ENCODE assay signal across 8 mouse cellular contexts in the genomic region with DNA sequence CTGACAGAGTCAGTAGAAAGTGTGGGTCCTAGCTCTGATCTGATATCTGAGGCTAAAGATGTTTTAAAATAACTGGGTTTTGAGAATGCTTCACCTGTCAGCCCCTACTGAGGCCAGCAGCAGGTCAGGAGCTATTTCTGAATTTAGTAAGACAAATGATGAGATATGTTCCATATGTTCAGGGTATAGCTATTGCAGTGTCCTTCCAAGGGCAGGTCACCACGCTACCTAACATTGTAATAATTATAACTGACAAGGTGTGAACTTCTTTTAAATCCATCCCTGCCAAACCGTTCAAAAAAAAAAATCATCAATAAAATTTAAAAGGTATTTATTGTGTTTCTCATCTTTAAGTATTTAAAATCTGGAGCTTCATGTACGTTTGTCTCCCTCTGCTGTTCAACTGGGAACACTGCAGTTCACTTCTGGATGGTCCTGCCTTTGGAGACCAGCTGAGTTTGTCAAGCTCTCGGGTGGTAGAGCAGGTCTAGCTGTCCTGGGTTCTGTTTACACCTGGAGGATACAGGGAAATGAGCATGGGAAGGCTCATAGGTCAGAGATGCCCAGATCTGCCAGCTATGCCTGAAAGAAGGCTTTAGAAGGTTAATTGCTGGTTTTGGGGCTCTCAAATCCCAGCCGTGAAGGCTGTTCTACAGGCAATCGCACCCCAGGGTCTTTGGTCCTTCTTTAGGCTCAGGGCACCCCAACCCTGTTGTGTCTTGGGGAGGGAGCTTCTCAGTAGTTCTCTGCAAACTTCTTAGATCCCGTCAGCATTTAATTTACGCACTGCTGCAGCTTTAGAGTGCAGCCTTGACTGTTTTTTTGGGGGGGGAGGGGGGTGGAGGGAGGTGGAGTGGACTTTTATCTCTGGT. TPM values are rescaled to one million over a fixed set of nuclear protein-coding genes. Genes with fewer than 3 reads are reported as not detected.
DNase-seq lines count a peak whose midpoint lies in the region; ATAC-seq and TF ChIP-seq lines count a peak whose summit lies in the region.

No protein-coding gene starts in this region.

- no peaks in the 10 kb centered on the region for H3K36me3 ChIP-seq in kidney, postnatal 0 days (ENCODE audit: insufficient read depth, low read length)

- H3K4me1 ChIP-seq in kidney, postnatal 0 days (replicated peaks; ENCODE audit: insufficient read depth, low read length): no peaks in the 10 kb centered on the region
- H3K4me1 ChIP-seq in olfactory bulb, adult 2 months (ENCODE audit: control insufficient read depth, insufficient read depth, low read length): no peaks in the 10 kb centered on the region

- no peak overlapping the region for H3K4me2 ChIP-seq in kidney, postnatal 0 days (ENCODE audit: low read length)

- H3K27me3 ChIP-seq in kidney, postnatal 0 days (ENCODE audit: insufficient read depth, low read length): no peaks in the 10 kb centered on the region

- no peaks in the 10 kb centered on the region for H3K9me3 ChIP-seq in kidney, postnatal 0 days (replicated peaks; ENCODE audit: low read length)

- no peak for ATAC-seq in kidney, postnatal 0 days (replicated peaks; ENCODE audit: low FRiP score, low read depth)

- DNase-seq in CD4-positive helper T cell, adult 2 months (ENCODE audit: low read depth, low spot score): peak; percentile 70
- DNase-seq in Muller cell, postnatal 12 days (ENCODE audit: inconsistent ontology term): peak; percentile 27
- DNase-seq in cerebellum, adult 9-10 months: peak; percentile 76
- peak; percentile 50 to 81 for DNase-seq in frontal cortex, adult 2 months (ENCODE audit: extremely low spot score in 1 of 2, low spot score in 1 of 2)
- DNase-seq in kidney, postnatal 0 days (ENCODE audit: low spot score): peak; percentile 79
- DNase-seq in lung, adult 18-20 months: peak; percentile 38 to 54
- DNase-seq in urinary bladder, postnatal 36 days (ENCODE audit: low spot score in 2 of 2): peak; percentile 24 to 41

- TF ChIP-seq POLR2A in olfactory bulb, adult 2 months (IDR thresholded peaks at IDR 0.05; ENCODE audit: insufficient read depth, low read depth, low read length): no peak

- no peak overlapping the region for H3K27ac ChIP-seq in kidney, postnatal 0 days
- no peak overlapping the region for H3K27ac ChIP-seq in olfactory bulb, adult 2 months (ENCODE audit: insufficient read depth, low read depth, low read length)

- WGBS in kidney, postnatal 0 days: 37% methylated on average over 8 of the region's 8 CpGs
- WGBS in olfactory bulb, adult 2 months: 42% methylated on average over 8 of the region's 8 CpGs

- peak; percentile 91 for TF ChIP-seq CTCF in kidney, postnatal 0 days (IDR thresholded peaks at IDR 0.05; ENCODE audit: low read depth)
- TF ChIP-seq CTCF in olfactory bulb, adult 2 months (IDR thresholded peaks at IDR 0.05; ENCODE audit: insufficient read depth, low read depth, low read length): peak; percentile 38

- no peak overlapping the region for H3K9ac ChIP-seq in kidney, postnatal 0 days (ENCODE audit: low read depth, low read length)

- no peak overlapping the region for H3K4me3 ChIP-seq in kidney, postnatal 0 days (replicated peaks; ENCODE audit: low read depth, low read length)
- no peak overlapping the region for H3K4me3 ChIP-seq in olfactory bulb, adult 2 months (ENCODE audit: insufficient read depth, low read depth, low read length)

RNA-seq across cellular contexts. Expression of gene Smpdl3a, which starts 47.7 kb away (rescaled TPM):
- polyA plus RNA-seq in frontal cortex, adult 2 months (2012; rRNA removed): 42.2 and 48.2 TPM in 2 replicates
- polyA plus RNA-seq in kidney, postnatal 0 days (2015; fragmentation: Nextera tagmentation; extraction: Ambion mirVana): 77.2 and 79.9 TPM in 2 replicates
- not detected in 2 replicates for polyA plus RNA-seq in olfactory bulb, adult 2 months (2012; ENCODE audit: insufficient read depth, insufficient read length, low replicate concordance, missing spikeins)

RNA-seq across cellular contexts. Expression of gene Fabp7, which starts 57.2 kb away (rescaled TPM):
- polyA plus RNA-seq in frontal cortex, adult 2 months (2012; rRNA removed): 471 and 572 TPM in 2 replicates
- polyA plus RNA-seq in kidney, postnatal 0 days (2015; fragmentation: Nextera tagmentation; extraction: Ambion mirVana): 5.1 and 6.4 TPM in 2 replicates
- polyA plus RNA-seq in olfactory bulb, adult 2 months (2012; ENCODE audit: insufficient read depth, insufficient read length, low replicate concordance, missing spikeins): 523 TPM in 1 of 2 replicates, not detected in the other

Comparison
In these comparisons a context has a peak if more than half of its experiments do, and no peak if none do; other contexts are left out.
1. DNase-seq: peak in every context shown above with its lines; median percentile 79 in kidney, postnatal 0 days; 76 in cerebellum, adult 9-10 months; 70 in CD4-positive helper T cell, adult 2 months; 66 in frontal cortex, adult 2 months; 46 in lung, adult 18-20 months; 32 in urinary bladder, postnatal 36 days; 27 in Muller cell, postnatal 12 days.